Mouse (Mus musculus) testis, postnatal 14 days (tissue): Measurements from ENCODE around the gene Clec2d.
"Not testable (repeated sequence)": the region's sequence is repeated elsewhere in the genome, so short reads cannot be mapped to it uniquely, and the experiment has no call there.

Experiments used
- DNase-seq: peaks from one replicate; pipeline ENCODE4 v3.0.0; 2021; ENCODE audit warnings: low spot score

Gene Clec2d

DNA sequence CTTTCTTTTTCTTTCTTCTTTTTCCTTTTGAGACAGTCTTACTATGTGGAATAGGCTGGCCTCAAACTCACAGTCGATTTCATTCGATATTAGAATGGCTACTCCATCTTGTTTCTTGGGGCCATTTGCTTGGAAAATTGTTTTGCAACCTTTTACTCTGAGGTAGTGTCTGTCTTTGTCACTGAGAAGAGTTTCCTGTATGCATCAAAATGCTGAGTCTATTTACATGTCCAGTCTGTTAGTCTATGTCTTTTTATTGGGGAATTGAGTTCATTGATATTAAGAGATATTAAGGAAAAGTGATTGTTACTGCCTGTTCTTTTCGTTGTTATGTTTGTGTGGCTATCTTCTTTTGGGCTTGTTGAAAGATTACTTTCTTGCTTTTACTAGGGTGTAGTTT is 7.4 kb downstream of the Clec2d start:
- not testable (repeated sequence) for DNase-seq

DNA sequence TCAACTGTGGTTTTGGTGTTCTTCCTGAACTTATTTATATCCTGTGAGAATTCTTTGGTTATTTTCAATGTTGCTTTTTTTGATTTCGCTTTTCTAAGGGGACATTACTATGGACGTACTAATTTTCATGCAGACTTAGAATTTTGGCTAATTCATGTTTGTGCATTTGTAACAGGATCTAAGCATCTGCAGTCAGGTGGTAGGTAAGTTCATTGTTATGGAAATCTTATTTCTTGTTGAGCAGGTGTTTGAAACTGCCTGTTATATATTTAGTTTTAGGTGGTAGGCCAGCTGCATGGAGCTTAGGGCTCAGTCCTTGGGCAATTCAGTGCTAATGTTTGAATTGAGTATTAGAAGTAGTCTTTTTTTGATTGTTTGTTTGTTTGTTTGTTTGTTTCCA is 13.0 kb downstream of the Clec2d start:
- DNase-seq = no peak

DNA sequence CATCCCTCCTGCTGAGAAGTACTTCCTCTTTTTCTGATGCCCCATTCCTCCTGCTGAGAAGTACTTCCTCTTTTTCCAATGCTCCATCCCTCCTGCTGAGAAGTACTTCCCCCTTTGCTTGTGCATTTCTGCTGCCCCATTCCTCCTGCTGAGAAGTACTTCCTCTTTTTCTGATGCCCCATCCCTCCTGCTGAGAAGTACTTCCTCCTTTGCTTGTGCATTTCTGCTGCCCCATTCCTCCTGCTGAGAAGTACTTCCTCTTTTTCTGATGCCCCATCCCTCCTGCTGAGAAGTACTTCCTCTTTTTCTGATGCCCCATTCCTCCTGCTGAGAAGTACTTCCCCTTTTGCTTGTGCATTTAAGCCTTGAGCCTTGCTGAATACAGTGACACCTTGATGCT is 19.7 kb downstream of the Clec2d start:
- not testable (repeated sequence) for DNase-seq

DNA sequence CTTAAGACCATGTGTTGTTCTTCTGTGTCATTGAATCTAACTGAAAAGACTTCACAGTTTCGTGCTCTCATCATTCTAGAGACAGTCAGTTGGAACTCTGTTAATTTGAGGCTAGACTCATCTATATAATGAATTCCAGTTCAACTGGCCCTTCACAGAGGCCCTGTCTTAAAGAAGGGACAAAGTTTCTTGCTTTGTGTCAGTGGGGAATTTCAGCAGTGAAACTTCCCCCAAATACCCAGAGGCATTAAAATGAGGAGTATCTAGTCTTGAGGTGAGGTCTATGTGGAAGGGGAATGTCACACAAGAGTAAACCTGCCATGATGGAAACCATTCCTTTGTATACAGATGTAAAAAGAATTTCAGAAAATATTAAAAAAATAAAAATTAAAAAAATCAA is 21.9 kb downstream of the Clec2d start:
- DNase-seq = no peak

DNA sequence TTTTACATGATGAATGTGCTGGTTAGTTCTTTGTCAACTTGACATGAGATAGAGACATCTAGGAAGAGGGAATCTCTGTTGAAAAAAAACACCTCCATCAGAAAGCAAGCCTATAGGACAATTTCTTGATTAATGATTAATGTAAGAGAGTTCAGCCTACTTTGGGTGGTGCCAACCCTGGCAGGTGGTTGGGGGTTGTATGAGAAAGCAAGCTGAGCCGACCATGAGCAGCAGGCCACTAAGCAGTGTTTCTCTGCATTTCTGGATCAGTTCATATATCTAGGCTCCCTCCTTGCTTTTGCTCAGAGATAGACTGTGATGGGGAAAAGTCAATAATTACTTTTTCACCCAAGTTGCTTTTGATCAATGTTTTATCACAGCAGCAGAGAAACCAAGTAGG is 23.9 kb downstream of the Clec2d start:
- DNase-seq = no peak

DNA sequence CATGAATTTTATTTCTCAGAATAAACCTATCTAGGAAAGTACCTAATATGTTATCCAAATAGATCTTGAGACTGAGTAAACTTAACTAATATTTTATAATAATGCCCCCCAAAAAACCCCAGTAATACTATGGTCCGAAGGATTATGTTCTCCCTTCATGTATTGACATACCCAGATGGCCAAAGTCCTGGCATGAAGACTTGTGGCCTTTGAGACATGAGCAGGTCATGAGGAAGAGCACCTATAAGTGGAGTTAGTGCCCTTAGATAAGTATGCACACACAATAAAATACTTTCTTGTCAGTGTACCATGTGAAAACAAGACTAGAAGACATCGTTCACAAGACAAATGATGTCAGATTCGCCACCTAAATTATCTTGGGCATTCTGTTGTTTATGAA is 24.4 kb downstream of the Clec2d start:
- no peak for DNase-seq

DNA sequence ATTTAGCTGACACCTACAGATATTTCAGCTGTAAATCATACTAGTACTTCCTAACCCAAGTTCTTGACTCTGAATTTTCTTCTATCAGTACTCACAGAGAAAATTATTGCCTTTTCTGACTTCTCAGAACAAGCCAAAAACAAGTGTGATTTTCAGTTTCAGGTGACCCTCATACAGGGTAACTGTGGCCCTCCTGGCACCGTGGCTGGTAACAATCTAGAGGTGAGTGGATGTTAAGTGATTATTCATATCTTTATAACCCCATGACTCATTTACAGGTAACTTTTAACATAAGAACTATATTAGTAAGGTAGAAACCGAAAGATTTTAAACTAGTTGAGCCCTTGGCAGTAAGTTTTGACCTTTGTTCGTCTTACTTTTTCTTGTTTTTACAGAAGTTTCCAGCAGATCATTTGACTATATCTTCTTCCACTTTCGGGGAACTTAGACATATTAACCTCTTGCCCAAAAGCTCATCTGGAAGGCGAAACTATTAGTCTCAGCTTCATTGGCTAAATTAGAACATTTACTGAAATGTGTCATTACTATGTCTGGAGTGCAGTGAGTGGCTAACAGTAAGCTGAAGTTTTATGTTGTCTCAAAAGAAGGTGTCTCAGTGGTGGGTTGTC is 28.6 kb downstream of the Clec2d start:
- no peak for DNase-seq

DNA sequence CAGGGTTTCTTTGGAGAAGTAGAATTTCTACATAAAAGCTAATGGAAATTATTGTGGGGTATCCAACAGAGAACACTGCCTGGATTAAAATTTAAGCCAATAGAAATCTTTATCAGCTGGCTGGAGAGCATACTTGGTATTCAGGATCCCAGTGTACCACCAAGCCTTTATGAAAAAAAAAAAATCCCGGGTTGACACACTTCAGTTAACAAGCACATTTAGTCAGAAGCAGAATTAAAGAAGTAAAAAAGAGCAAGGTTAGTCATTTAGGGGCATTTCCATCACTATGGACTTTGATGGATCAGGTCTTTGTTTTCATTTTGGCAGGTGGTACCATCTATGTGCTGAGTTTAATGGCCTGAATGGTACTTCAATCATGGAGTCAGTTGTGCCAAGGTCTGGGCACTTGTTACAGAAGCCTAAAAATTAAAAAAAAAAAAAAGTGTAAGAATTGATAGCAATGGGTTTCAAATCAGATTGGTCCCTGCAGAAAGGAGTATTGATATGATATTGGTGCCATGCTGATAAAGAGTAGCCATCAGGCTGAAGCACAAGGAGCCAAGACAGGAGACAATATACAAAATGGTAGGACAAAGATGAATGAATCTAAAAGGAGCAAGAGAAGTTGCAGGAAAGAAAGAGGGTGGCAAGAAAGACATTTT is 29.5 kb downstream of the Clec2d start:
- no peak for DNase-seq

DNA sequence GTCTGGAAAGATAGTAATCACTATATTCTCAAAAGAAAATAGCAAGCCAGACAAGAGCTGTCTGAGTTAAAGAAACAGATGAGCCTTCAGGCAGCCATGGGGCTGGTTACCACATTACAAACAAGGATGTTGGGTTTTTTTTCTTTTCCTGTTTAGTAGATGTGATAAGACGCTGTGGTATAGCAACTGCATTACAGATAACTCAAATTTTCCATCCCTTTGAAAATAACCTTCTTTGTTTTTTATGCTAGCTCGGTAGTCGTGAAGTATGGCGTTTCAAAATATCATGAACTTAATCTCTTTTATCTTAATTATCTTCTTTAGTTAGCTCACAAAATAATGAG is 30.0 kb downstream of the Clec2d start:
- no peak for DNase-seq

DNA sequence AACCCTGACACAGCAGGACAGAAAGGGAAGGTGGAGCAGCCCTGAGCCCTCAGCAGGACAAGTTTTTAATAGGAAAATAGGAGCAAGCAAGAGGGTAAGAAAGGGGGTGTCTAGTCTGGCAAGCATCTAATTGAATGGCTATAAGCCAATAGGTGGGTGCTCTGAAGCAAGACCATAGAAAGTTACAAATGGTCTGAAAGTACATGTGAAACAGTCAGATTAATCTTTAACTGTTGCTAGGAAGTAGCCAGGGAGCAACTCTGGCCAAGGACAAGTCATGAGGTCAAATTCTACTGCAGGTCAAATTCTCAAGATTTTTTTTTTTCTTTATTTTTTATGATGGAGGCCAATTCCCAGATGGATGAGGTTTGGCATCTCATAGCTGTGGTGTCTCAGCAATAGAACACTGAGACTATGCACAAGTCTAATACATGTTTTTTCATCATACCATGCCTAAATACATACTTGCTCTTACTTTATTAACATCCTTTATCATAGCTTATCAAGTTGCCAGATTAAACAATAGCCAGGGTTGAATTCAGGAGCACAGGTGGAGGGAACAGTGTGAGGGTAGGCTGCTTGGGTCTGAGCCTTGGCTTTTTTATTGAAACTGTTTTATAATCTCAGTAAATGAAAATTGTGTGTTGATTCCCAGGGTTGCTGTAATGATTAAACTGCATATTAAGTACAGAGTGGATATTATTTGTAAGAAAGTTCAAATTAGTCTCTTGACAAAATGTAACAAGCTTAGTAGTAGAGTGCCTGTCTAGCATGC is 32.2 kb downstream of the Clec2d start:
- DNase-seq = peak; percentile 31

DNA sequence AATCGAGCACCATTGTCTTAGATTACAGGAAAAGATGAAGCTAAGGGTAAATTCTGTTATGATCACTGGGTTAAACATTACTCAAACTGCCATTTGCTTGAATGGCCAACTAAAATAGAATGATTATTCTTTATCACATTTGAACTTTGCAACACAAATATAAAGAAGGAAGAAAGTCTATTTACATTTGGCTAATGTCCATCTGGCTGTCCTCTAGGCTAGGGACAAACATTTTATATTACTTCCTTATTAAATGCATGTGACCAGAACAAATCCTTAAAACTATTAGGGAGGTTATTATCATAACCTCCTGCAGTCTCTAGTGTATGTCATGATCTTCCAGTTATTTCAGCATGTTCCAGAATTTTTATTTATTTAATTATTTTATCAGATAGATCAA is 33.1 kb downstream of the Clec2d start:
- no peak for DNase-seq

DNA sequence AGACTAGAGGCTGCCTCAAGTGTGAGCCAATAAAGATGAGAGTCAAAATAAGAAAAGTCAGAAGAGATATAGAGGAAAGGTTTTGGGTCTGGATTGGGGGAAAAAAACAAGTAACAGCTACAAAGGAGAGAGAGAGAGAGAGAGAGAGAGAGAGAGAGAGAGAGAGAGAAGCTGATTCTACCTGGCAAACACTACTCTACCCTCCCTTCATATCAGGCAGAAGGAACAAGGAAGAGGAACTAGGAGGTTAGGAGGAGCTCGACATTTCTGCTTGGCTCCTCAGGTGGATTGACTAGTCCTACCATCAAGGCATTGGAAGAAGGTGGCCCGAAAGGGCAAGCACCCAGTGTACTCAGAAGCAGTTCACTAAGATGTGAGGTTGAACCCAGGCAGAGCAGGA is 33.8 kb downstream of the Clec2d start:
- DNase-seq = no peak

DNA sequence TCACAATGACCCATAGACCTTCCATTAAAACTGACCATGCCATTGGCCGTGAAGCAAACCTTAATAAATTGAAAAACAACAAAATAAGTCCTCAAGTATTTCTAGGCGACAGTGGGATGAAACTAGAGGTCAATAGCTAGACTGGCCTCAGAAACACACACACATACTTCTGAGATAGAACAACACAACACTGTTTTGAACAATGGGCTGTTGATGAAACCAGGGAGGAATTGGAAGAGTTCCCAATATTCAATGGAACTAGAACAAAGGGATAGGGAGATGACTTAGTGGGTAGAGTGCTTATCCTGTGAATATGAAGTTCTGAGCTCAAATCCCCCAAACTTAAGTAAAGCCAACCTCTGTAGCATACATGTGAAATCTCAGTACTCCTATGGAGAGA is 34.6 kb downstream of the Clec2d start:
- DNase-seq = no peak

DNA sequence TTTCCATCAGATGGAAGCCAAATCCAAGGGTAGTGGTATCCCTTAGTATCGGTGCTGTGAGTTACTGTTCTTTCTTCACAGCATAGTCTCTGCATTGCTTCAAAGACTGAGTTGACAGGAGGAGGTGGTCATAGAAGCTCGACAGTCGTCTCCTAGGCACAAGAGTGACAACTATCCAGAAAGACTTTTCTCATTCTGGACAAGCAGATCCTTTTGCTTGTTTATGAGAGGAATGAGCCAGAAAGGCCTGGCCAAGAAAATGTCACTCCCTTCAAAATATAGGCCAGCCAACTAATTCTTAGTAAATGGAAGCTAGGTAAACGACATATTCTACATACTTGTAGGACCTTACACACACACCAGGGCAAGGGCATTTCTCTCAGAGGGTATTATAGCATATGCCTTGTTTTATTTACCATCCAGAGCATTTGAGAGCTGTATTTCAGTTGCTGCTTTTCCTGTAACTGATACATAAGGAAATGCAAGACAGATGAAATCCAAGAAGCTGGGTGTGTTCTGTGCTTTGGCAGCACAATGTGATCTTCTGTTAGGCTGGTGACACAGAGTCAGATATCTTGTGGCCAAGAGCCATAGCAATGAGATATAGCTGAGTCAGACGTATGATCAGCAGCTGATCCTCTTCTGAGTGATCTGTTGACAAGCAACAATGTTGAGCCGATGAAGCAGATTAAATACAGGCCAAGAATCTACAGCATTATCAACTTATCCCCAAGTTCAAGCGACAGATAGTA is 35.6 kb downstream of the Clec2d start:
- no peak for DNase-seq

DNA sequence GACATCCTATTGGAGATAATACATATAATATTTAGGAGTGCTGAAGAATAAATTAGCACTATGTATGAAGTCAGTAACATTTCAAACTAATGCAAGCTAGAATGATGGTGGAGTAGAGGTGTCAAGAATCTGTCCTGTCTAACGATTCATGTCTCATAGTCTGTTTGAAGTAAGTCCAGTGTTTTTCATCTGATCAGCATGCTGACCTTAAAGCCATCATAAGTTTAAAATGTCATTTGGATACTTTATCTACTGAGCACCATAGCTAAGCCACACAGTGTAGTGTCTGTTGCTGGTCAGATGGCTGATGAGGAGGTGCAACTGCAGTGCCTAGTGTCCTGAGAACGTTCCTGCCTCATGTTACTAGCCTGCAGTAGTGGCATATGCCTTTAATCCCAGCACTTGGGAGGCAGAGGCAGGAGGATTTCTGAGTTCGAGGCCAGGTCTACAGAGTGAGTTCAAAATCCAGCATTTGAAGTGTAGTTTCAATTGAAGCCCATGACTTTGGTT is 36.4 kb downstream of the Clec2d start:
- DNase-seq = no peak

DNA sequence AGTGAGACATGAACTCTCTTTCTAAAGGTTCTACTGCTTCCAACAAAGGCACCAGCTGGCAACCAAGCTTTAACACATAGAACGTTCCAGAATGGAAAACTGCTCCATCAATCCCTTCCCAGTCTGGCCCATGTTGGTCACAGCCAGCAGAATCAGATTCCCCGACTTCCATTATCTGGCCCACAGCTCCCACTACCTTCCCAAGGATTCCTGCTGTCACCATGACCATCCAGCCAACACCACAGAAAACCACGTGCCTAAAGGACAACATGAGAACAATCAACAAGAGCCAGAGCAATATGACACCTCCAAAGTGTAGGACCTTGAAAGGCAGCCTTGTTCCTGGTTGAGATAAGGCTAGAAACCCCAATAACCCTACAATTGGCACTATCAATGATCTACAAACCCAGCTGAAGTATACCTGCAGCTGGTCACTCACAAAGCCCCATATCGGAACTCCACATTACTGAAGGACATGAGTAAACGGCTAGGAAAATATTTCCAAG is 37.8 kb downstream of the Clec2d start:
- DNase-seq = no peak

DNA sequence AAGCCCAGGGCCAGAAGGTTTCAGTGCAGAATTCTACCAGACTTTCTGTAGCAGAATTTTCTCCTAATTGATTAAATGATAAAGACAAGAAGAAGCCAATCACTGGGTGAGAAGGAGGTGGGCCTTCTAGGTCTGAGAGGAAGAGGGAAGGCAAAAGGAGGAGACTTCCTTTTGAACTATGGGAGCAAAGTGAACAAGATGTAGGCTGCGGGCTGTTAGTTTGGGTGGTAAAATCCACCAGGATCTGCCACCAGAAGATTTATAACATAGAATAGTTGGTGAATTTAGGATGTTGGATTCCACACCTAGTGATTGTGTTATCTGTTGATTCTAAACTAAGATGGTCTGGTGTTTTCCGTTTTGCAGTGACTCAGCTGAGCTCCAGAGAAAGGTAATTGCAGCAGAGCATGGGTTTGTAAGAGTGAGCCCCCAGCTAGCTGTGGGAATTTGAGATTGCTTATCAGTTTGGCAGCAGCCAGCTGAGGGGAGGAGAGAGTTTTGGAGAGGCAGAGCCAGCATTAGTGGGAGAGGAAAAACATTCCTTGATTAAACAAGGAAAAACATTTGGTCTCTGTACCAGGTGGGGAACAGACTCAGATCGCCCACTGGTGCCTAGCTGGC is 39.6 kb downstream of the Clec2d start:
- DNase-seq = no peak

DNA sequence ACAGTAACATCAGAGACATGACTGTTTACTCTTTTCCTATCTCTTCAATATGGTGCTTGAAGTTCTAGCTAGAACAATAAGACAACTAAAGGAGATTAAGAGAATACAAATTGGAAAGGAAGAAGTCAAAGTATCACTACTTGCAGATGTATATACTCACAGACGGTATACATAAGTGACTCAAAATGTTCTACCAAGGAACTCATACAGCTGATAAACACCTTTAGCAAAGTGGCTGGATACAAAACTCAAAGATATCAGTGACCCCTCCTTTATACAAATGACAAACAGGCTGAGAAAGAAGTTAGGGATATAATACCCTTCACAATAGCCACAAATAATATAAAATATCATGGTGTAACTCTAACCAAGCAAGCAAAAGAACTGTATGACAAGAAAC is 40.6 kb downstream of the Clec2d start:
- no peak for DNase-seq

DNA sequence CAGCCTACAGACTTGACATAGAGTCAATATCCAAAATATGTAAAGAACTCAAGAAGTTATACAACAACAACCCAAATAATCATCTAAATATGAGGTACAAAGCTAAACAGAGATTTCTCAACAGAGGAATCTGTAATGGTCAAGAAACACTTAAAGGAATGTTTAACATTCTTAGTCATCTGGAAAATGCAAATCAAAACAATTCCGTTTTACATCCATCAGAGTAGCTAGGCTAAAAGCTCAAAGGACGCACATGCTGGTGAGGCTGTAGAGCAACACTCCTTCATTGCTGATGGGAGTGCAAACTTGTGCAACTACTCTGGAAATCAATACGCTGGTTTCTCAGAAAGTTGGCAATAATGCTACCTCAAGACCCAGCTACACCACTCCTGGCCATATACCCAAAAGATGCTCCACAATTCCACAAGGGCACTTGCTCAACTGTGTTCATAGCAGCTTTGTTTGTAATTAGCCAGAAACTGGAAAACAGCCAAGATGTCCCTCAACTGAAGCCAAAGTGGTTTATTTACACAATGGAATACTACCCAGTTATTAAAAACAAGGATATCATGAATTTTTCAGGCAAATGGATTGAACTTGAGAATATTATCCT is 41.9 kb downstream of the Clec2d start:
- DNase-seq = no peak

DNA sequence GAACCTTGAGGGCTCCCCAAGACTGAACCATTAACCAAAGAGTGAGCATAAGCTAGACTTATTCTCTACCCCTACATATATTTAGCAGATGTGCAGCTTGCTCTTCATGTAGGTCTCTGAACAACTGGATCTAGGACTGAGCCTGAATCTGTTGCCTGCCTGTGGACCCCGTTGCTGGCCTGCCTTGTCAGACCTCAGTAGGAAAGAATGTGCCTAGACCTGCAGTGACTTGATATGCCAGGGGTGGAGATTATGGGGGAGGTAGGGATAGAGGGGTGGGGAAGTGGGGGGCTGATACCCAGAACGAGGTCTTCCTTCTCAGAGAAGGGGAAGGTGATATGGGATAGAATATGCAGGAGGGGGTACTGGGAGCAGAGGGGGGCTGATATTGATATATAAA is 43.2 kb downstream of the Clec2d start:
- no peak for DNase-seq

DNA sequence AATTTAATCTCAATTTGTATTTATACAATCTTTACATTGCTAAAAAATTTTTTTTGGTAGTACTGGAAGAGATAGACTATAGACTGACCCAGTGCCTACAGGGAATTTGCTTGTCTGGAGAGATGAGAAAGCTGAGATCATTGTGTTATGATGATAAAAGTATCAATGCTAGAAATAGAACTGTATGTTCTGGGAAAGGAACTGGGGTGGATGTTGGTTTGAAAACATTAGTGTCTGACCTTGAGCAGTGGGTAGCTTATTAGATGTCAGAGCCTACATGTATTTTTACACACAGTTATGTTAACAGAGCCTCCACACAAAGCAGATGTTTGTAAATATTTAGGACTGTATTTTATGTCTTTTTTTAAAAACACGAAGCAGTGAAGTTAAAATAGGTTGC is 43.7 kb downstream of the Clec2d start:
- DNase-seq = no peak

DNA sequence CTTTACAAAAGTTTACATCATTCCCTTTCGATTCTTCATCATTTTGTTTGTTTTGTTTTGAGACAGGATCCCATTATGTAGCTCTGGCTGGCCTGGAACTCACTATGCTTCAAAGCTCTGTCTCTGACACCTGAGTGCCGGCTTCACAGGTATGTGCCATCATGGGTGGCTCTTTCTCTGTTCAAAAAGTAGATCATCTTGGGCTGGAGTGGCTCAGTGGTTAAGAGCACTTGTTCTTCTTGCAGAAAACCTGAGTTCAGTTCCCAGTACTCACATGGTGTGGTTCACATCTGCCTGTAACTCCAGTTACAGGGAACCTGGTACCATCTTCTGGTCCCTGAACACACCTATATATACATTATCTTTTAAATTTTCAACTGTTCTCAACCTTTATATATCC is 44.7 kb downstream of the Clec2d start:
- DNase-seq = no peak
